Mouse (Mus musculus) layer of hippocampus, adult 11-12 months (tissue): ENCODE results near the gene Rtn4r.

Source experiments
- DNase-seq: peaks from one replicate; pipeline ENCODE4 v3.0.0; 2022; ENCODE audit warnings: low spot score

The Rtn4r gene

GRCm38 (mm10) chr16:18156579-18157350 lies 29.3 kb downstream of the Rtn4r start:
- no peak for DNase-seq

GRCm38 (mm10) chr16:18159255-18159654 lies 31.8 kb downstream of the Rtn4r start:
- no peak for DNase-seq

GRCm38 (mm10) chr16:18159778-18160177 lies 32.3 kb downstream of the Rtn4r start:
- DNase-seq = no peak

- peak; percentile 64 for DNase-seq
Observed at GRCm38 (mm10) chr16:18160514-18160913, 33.1 kb downstream of the Rtn4r start.

DNA sequence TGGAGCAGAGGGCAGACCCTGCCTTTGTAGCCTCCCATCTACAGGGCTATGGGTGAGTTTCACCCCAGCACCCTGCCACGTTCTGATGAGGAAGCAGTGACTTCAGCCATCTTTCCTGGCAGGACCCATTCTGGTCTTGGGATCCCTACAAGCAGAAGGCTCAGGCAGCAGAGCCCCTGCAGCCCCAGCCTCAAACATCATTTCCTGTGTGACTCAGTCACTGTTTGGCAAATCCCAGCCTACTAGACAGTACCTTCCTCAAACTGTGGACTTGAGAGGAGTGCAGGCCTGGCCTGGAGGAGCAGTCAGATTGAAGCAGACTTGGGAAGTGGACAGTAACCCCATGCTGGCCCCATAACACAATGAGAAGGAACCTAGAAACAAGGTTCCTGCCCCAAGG lies 33.7 kb downstream of the Rtn4r start:
- no peak for DNase-seq

- no peak for DNase-seq
Observed at GRCm38 (mm10) chr16:18164642-18165238, 37.3 kb downstream of the Rtn4r start.

- DNase-seq = no peak
Observed at GRCm38 (mm10) chr16:18166613-18167190, 39.3 kb downstream of the Rtn4r start.

DNA sequence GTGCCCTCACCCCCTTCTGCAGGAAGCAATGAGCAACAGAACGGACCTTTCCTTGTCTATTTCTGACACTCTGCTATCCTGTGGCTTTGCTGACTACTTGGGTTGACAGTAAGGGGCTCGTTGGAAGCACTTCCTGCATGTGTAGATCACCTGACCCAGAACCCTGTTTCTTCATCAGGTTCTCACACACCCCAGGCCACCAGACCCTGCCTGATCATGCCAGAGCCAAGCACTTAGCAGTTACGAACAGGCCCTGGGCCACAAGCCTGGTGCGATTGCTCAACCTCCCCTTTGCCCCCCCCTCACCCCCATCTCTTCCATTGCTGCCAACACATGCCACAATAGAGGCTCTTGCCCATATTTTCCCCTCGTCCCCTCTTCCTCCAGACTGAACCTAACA lies 41.7 kb downstream of the Rtn4r start:
- no peak for DNase-seq

DNA sequence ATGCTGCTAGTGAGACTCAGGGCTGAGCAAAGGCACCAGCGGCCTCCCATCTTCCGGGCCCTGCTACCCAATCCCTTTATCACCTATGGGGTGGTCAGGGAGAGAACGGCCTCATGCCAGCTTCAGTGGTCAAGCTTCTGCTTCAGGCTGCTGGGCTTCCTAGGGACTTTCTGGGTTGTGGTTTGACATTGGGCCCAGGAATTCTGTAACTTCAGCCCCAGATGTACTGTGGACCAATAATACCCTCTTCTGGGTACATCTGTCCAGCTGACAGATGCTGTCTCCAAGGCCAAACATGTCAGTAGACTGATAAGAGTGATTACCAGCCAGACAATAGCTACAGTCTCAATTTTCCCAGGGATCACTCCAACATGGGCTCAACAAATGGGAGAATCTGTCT lies 42.3 kb downstream of the Rtn4r start:
- DNase-seq = no peak

GRCm38 (mm10) chr16:18172266-18172855 lies 44.9 kb downstream of the Rtn4r start:
- peak; percentile 89 for DNase-seq

DNA sequence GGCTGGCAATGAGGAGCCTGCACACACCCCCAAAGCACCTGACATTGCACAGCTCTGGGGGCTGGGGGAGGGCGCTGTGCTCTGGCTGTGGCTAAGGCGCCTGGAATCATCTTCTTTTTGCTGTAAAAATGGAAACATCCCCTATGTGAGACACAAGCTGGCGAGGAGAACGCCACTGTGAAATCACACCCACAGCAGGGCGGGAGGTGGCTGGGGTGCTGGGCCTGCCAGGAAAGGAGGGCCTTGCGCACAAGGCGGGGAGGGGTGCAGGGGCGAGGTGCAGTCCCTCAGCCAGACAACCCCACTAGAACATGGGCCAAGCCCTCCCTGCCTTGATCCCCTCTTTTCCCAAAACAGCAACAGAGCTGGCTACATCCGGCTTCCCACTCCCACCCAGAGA lies 45.8 kb downstream of the Rtn4r start:
- peak; percentile 72 for DNase-seq

- peak; percentile 63 for DNase-seq
Observed at GRCm38 (mm10) chr16:18173788-18174187, 46.3 kb downstream of the Rtn4r start.

DNA sequence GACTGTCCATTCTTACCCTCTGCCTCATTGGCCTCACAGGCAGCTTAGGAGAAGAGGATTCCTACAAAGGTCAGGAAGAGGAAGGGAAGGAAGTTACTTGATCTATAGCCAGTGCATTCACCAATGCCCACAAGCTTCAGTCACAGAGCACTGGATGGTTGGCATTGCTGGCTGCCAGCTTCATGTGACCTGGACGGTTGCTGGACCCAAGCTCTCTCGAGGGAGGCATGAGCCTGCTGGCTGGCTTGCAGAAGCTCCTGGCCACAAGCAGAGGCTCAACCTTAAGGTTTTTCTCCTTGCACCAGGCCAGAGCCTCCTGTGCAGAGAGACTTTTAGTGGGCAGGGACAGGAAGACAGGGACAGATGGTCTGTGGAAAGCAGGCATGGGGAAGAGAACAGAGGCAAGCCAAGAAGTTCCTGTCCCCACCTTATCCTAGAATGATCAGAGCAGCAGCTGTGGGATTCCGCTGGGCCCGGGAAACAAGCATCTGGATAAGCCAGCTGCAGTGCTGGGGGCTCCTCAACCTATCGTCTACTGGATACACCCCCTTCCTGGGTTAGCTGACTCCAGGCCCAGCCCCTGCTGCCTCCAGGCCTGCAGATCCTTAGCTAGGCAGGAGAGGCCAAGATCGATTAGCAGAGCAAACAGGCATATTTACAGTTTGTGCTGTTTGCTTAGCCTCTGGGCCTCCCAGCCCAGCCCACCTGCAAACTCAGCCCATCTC lies 48.5 kb downstream of the Rtn4r start:
- DNase-seq = no peak

GRCm38 (mm10) chr16:18176758-18177157 lies 49.3 kb downstream of the Rtn4r start:
- DNase-seq = no peak

GRCm38 (mm10) chr16:18179591-18179990 lies 52.1 kb downstream of the Rtn4r start:
- DNase-seq = no peak

DNA sequence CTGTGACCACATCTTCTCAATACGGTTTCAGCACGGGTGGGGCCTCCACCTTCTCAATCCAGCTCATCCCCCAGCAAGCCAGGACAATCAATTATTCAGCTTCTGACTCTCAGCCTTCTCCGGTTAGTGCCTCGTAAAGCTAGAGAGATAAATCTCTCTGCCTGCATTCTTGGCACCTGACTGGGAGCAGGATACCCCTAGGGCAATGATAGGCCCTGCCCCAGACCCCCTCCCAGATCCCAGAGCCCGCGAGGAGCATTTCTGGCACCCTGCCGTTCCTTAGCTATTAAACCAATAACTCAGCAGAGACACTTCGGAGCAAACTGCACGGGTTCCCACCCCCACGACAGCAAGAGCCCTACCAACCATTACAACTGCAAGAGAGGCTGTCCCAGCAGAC lies 54.0 kb downstream of the Rtn4r start:
- DNase-seq = no peak

GRCm38 (mm10) chr16:18182766-18183165 lies 55.3 kb downstream of the Rtn4r start:
- no peak for DNase-seq

- no peak for DNase-seq
Observed at GRCm38 (mm10) chr16:18185715-18186449, 58.4 kb downstream of the Rtn4r start.

GRCm38 (mm10) chr16:18186798-18187197 lies 59.4 kb downstream of the Rtn4r start:
- no peak for DNase-seq

GRCm38 (mm10) chr16:18187221-18187620 lies 59.8 kb downstream of the Rtn4r start:
- no peak for DNase-seq

DNA sequence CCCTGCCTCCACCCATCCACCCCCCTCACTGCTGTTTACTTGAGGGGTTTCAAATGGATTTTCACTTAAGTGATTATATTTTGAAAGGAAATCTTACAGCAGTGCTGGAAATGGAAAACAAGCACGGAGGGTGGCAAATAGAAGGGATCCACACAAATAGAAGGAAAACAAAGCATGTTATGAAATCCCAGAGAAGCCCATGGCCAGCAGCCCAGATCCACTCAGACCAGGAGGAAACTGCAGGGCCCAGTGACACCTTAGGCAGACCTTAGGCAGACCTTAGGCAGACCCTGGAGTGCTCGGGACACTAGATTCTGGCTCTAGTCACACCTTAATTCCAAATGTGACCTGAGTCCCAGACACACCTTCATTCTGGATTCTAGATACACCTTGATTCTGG lies 63.6 kb downstream of the Rtn4r start:
- DNase-seq = no peak
